Mouse (Mus musculus) adrenal gland, postnatal 25 days (tissue): ENCODE results near the gene Hes1. TPM values are rescaled to one million over a fixed set of nuclear protein-coding genes. Genes with fewer than 3 reads are reported as not detected.

Experiments used
- DNase-seq: peaks from one replicate; pipeline ENCODE4 v3.0.0; 2021; ENCODE audit warnings: mixed read lengths
- total RNA-seq: library from RNA; stranded (reverse); gene quantifications from 2 replicates; pipeline ENCODE4 v1.2.3, GENCODE M21; 2021

Hes1 gene
- total RNA-seq, 1 experiment from 2014 or later, result 32.5 TPM

- no peak for DNase-seq
Measured at GRCm38 (mm10) chr16:30050767-30051490, 13.3 kb upstream of the Hes1 start.

GRCm38 (mm10) chr16:30052271-30052670 is 11.9 kb upstream of the Hes1 start:
- no peak for DNase-seq

- DNase-seq, result no peak
Measured at GRCm38 (mm10) chr16:30052839-30053511, 11.2 kb upstream of the Hes1 start.

GRCm38 (mm10) chr16:30054541-30054940 is 9.6 kb upstream of the Hes1 start:
- DNase-seq, result no peak

- no peak for DNase-seq
Measured at GRCm38 (mm10) chr16:30055361-30055889, 8.8 kb upstream of the Hes1 start.

- no peak for DNase-seq
Measured at GRCm38 (mm10) chr16:30055927-30056326, 8.3 kb upstream of the Hes1 start.

GRCm38 (mm10) chr16:30056906-30057305 is 7.3 kb upstream of the Hes1 start:
- DNase-seq, result peak; percentile 24

GRCm38 (mm10) chr16:30058974-30059717 is 5.0 kb upstream of the Hes1 start:
- no peak for DNase-seq

- no peak for DNase-seq
Measured at GRCm38 (mm10) chr16:30060412-30060811, 3.8 kb upstream of the Hes1 start.

- DNase-seq, result no peak
Measured at GRCm38 (mm10) chr16:30062242-30063030, 1.7 kb upstream of the Hes1 start.

- peak; percentile 73 for DNase-seq
Measured at GRCm38 (mm10) chr16:30063121-30063881, 883 bp upstream of the Hes1 start.

- no peak for DNase-seq
Measured at GRCm38 (mm10) chr16:30064613-30065012, 429 bp downstream of the Hes1 start.

- peak; percentile 92 for DNase-seq
Measured at GRCm38 (mm10) chr16:30065077-30065476, 893 bp downstream of the Hes1 start.

GRCm38 (mm10) chr16:30065537-30066183 is 1.5 kb downstream of the Hes1 start:
- DNase-seq, result no peak

- peak; percentile 60 for DNase-seq
Measured at GRCm38 (mm10) chr16:30066184-30066851, 2.1 kb downstream of the Hes1 start.

- peak; percentile 90 for DNase-seq
Measured at GRCm38 (mm10) chr16:30066852-30067301, 2.7 kb downstream of the Hes1 start.

GRCm38 (mm10) chr16:30068041-30069020 is 4.1 kb downstream of the Hes1 start:
- peak; percentile 46 for DNase-seq

- peak; percentile 24 for DNase-seq
Measured at GRCm38 (mm10) chr16:30069580-30069949, 5.4 kb downstream of the Hes1 start.
